Mouse (Mus musculus) bone marrow macrophage, adult 2 months (primary cell): ENCODE data around the gene Gcgr.

ENCODE experiments used
- CTCF ChIP-seq: IDR thresholded peaks from 2 replicates; pipeline ENCODE4 v1.5.1; 2012; ENCODE audit warnings: low read depth, mild to moderate bottlenecking, low read length, moderate library complexity
- POLR2A ChIP-seq: IDR thresholded peaks from 2 replicates; pipeline ENCODE4 v1.6.1; 2012; ENCODE audit warnings: mild to moderate bottlenecking, low read depth, low read length, borderline replicate concordance

DNA sequence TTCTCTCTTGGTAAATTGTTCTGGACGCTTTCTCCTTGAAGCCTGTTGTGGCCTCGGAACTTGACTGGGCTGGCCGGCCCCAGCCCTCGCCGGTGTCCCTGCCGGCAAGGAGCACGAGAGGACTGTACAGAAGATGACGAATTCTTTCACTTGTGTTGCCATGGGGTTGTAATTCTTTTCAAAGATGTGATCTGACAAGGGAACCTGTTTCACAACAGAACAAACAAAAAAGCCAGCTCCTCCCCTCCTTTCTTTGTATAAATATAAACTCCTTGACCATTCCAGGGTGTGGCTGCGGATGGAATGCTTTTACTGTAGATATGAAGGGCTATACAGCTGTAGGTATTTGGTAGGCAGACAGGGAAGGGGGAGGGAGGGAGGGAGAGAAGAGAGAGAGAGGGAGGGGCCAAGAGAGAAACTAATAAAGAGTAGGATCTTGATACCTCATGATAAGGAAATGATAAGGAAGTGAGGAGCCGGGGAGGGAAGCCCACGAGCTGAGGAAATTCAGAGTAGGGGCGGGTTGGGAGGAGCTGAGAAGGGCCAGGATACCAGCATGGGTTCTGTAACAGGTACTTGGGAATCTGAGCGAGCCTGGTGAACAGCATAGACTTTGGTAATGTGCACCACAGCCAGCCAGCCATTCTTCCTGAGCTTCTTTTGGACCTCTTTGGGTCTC is 22.7 kb upstream of the Gcgr start:
- no peak for TF ChIP-seq CTCF
- no peak for TF ChIP-seq POLR2A
